Mouse (Mus musculus) kidney, postnatal 36 days (tissue): ENCODE data around the gene Slc1a4.

ENCODE experiments used
- DNase-seq, 2 experiments: peaks; one replicate each; pipeline ENCODE4 v3.0.0; 2021 to 2022; ENCODE audit warnings: mixed read lengths in 2 of 2

The Slc1a4 gene

GRCm38 (mm10) chr11:20324006-20324405, 8.5 kb downstream of the Slc1a4 start:
- DNase-seq, result no peak

GRCm38 (mm10) chr11:20322366-20322765, 10.1 kb downstream of the Slc1a4 start:
- no peak for DNase-seq

- DNase-seq, result no peak
Observed at GRCm38 (mm10) chr11:20320661-20321060, 11.9 kb downstream of the Slc1a4 start.

GRCm38 (mm10) chr11:20318659-20319454, 13.7 kb downstream of the Slc1a4 start:
- no peak for DNase-seq

DNA sequence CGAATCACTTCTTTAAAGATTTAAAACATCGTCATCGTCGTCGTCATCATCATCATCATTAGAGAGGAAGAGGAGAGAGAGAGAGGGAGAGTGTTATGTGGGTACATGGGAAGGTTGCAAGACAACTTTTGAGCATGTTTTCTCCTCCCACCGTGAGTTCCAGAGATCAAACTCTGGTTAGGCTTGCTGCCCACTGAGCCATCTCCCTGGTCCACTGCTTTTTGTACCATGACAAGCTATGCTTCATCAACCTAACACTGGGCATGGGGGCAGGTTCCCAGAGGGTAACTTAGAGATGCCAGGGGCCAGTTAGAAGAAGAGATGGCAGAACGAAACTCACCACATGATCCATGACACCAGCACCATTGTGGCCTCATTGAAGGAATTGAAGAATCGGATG, 18.9 kb downstream of the Slc1a4 start:
- peak; percentile 76 for DNase-seq

GRCm38 (mm10) chr11:20309044-20309443, 23.5 kb downstream of the Slc1a4 start:
- DNase-seq, result no peak

GRCm38 (mm10) chr11:20307409-20307808, 25.1 kb downstream of the Slc1a4 start:
- no peak for DNase-seq

GRCm38 (mm10) chr11:20305641-20306040, 26.9 kb downstream of the Slc1a4 start:
- DNase-seq, result no peak

GRCm38 (mm10) chr11:20304341-20304740, 28.2 kb downstream of the Slc1a4 start:
- peak; percentile 18 to 74 for DNase-seq

- no peak for DNase-seq
Observed at GRCm38 (mm10) chr11:20301332-20301731, 31.2 kb downstream of the Slc1a4 start.

- DNase-seq, result no peak
Observed at GRCm38 (mm10) chr11:20300850-20301249, 31.7 kb downstream of the Slc1a4 start.

GRCm38 (mm10) chr11:20299900-20300299, 32.6 kb downstream of the Slc1a4 start:
- DNase-seq, result no peak

DNA sequence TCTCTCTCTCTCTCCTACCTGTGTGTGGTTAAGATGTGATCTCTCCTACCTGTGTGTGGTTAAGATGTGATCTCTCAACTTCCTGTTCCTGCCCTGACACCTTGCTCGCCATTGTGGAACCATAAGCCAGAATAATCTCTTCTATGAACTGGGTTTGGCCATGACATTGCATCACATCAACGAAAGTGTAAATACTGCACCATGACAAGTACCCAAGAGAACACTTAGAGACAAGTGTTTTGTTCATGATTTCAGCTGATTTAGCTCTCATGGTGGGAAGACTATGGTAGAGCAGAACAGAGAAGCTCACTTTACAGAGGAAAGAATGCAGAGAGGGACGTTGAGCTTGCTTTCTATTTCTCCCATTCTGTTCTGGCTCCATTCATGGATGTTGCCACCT, 48.0 kb downstream of the Slc1a4 start:
- no peak for DNase-seq

- DNase-seq, result no peak
Observed at GRCm38 (mm10) chr11:20282601-20283219, 49.8 kb downstream of the Slc1a4 start.

- DNase-seq, result peak; percentile 7 to 19
Observed at GRCm38 (mm10) chr11:20280982-20281381, 51.5 kb downstream of the Slc1a4 start.

GRCm38 (mm10) chr11:20278702-20279101, 53.8 kb downstream of the Slc1a4 start:
- DNase-seq, result peak; percentile 34 to 38

DNA sequence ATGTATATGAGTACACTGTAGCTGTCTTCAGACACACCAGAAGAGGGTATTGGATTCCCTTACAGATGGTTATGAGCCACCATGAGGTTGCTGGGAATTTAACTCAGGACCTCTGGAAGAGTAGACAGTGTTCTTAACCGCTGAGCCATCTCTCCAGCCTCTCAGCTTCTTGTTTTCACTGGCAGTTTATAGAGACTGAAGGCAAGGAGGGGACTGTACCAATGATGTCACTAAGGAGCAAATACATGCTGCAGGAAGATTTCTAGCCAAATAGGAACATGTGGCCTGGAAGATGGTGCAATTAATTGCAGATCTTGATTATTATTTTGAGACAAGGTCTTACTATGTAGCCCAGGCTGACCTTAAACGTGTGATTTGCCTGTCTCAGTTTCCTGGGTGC, 55.4 kb downstream of the Slc1a4 start:
- DNase-seq, result no peak

GRCm38 (mm10) chr11:20275974-20276373, 56.5 kb downstream of the Slc1a4 start:
- peak in 1 of 2 experiments; percentile 15 for DNase-seq

GRCm38 (mm10) chr11:20269885-20270284, 62.6 kb downstream of the Slc1a4 start:
- DNase-seq, result no peak

DNA sequence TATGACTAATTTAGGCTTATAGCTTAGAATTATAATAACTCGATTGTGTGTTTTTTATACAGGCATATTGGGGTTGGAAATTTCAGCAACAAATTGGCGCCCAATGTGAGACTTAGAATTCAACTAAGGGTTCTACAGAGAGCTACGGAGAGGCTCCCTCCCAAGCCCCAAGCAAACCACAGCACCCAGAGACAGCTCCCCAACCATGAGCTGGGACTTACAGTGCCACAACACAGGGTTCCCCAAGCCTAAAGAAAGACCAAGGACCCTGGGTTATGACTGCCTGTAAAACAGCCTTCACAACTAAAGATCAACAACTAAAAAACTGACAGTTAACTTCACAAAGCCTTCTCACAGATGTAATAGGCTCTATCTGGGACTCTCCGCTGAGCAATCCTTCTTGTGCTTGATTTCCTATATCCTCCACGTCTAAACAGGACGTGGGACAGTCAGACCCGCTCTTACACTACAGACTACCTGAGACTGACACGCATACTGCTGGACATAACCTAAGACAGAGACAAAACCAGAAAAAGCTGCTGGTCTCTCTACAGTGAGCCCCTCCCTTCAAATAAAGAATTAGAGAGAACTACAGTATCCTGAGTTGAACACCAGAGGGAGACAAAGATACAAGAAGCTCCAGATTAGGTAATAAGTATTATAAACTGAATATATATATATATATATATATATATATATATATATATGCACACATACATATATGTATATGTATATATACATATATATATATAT, 69.7 kb downstream of the Slc1a4 start:
- DNase-seq, result peak in 1 of 2 experiments; percentile 28

GRCm38 (mm10) chr11:20254791-20255190, 77.7 kb downstream of the Slc1a4 start:
- DNase-seq, result no peak

GRCm38 (mm10) chr11:20253088-20253487, 79.4 kb downstream of the Slc1a4 start:
- DNase-seq, result no peak
